Mouse (Mus musculus): ENCODE measurements at regions not wholly inside any gene's neighbourhood (a gene's known extent, or its start where the extent isn't known, plus 50 kb on each side); places are given as distances from the start of the nearest gene placed in this dataset.

- H3K27ac ChIP-seq (ENCODE audit: insufficient read depth, low read length), result no peak overlapping the region
These were observed 134.9 kb upstream of the Ccnd2 start for GRCm38 (mm10) chr6:127286681-127287476.

GRCm38 (mm10) chr6:127288946-127289345 lies 137.0 kb upstream of the Ccnd2 start:
- Histone ChIP-seq H3K9me3 (replicated peaks; ENCODE audit: control insufficient read depth, insufficient read depth, low read length, poor library complexity, severe bottlenecking) (no peaks in the 10 kb centered on the region), H3K9ac (ENCODE audit: low read depth, poor library complexity, severe bottlenecking) (no peak overlapping the region), H3K27me3 (ENCODE audit: control insufficient read depth, insufficient read depth, low read length, poor library complexity, severe bottlenecking) (no peaks in the 10 kb centered on the region; the same call in 1 of the 2 replicates), H3K4me3 (ENCODE audit: low read depth, low read length) (no peak overlapping the region), H3K4me1 (ENCODE audit: control insufficient read depth, insufficient read depth, low read length) (no peaks in the 10 kb centered on the region), H3K36me3 (ENCODE audit: control insufficient read depth, insufficient read depth, low read length, poor library complexity, severe bottlenecking) (no peaks in the 10 kb centered on the region), H3K27ac (ENCODE audit: insufficient read depth, low read length) (no peak overlapping the region)
- TF ChIP-seq CTCF (IDR thresholded peaks at IDR 0.05; ENCODE audit: low read depth, low read length), result no peak
- TF ChIP-seq EP300 (IDR thresholded peaks at IDR 0.05; ENCODE audit: insufficient read depth, low read depth, low read length), result no peak
- no peak for TF ChIP-seq POLR2A (IDR thresholded peaks at IDR 0.05; ENCODE audit: insufficient read depth, low read length)

More at GRCm38 (mm10) chr6:127286681-127287476, 134.9 kb upstream of the Ccnd2 start:
- Histone ChIP-seq H3K27me3 (ENCODE audit: control insufficient read depth, insufficient read depth, low read length, poor library complexity, severe bottlenecking) (no peaks in the 10 kb centered on the region; the same call in 1 of the 2 replicates), H3K9me3 (replicated peaks; ENCODE audit: control insufficient read depth, insufficient read depth, low read length, poor library complexity, severe bottlenecking) (no peaks in the 10 kb centered on the region), H3K4me3 (ENCODE audit: low read depth, low read length) (no peak overlapping the region), H3K36me3 (ENCODE audit: control insufficient read depth, insufficient read depth, low read length, poor library complexity, severe bottlenecking) (no peaks in the 10 kb centered on the region), H3K9ac (ENCODE audit: low read depth, poor library complexity, severe bottlenecking) (no peak overlapping the region), H3K4me1 (ENCODE audit: control insufficient read depth, insufficient read depth, low read length) (no peaks in the 10 kb centered on the region)
- no peak for TF ChIP-seq POLR2A (IDR thresholded peaks at IDR 0.05; ENCODE audit: insufficient read depth, low read length)
- no peak for TF ChIP-seq EP300 (IDR thresholded peaks at IDR 0.05; ENCODE audit: insufficient read depth, low read depth, low read length)
- no peak for TF ChIP-seq CTCF (IDR thresholded peaks at IDR 0.05; ENCODE audit: low read depth, low read length)

GRCm38 (mm10) chr6:127291937-127292336 lies 139.9 kb upstream of the Ccnd2 start:
- H3K36me3 ChIP-seq (ENCODE audit: control insufficient read depth, insufficient read depth, low read length, poor library complexity, severe bottlenecking), result no peaks in the 10 kb centered on the region
- H3K27ac ChIP-seq (ENCODE audit: insufficient read depth, low read length), result no peak overlapping the region
- H3K27me3 ChIP-seq (ENCODE audit: control insufficient read depth, insufficient read depth, low read length, poor library complexity, severe bottlenecking), result no peaks in the 10 kb centered on the region
- no peak overlapping the region for H3K4me3 ChIP-seq (ENCODE audit: low read depth, low read length)
- TF ChIP-seq POLR2A (IDR thresholded peaks at IDR 0.05; ENCODE audit: insufficient read depth, low read length), result no peak
- no peak for TF ChIP-seq EP300 (IDR thresholded peaks at IDR 0.05; ENCODE audit: insufficient read depth, low read depth, low read length)
- TF ChIP-seq CTCF (IDR thresholded peaks at IDR 0.05; ENCODE audit: low read depth, low read length), result no peak
- H3K9ac ChIP-seq (ENCODE audit: low read depth, poor library complexity, severe bottlenecking), result no peak overlapping the region
- no peaks in the 10 kb centered on the region for H3K9me3 ChIP-seq (replicated peaks; ENCODE audit: control insufficient read depth, insufficient read depth, low read length, poor library complexity, severe bottlenecking)
- no peaks in the 10 kb centered on the region for H3K4me1 ChIP-seq (ENCODE audit: control insufficient read depth, insufficient read depth, low read length)

- H3K9me3 ChIP-seq (replicated peaks; ENCODE audit: control insufficient read depth, insufficient read depth, low read length, poor library complexity, severe bottlenecking), result no peaks in the 10 kb centered on the region
- H3K4me1 ChIP-seq (ENCODE audit: control insufficient read depth, insufficient read depth, low read length), result no peaks in the 10 kb centered on the region
- no peak overlapping the region for H3K4me3 ChIP-seq (ENCODE audit: low read depth, low read length)
- H3K27ac ChIP-seq (ENCODE audit: insufficient read depth, low read length), result no peak overlapping the region
- H3K27me3 ChIP-seq (ENCODE audit: control insufficient read depth, insufficient read depth, low read length, poor library complexity, severe bottlenecking), result no peaks in the 10 kb centered on the region
- TF ChIP-seq POLR2A (IDR thresholded peaks at IDR 0.05; ENCODE audit: insufficient read depth, low read length) (no peak), CTCF (IDR thresholded peaks at IDR 0.05; ENCODE audit: low read depth, low read length) (no peak), EP300 (IDR thresholded peaks at IDR 0.05; ENCODE audit: insufficient read depth, low read depth, low read length) (no peak)
- H3K9ac ChIP-seq (ENCODE audit: low read depth, poor library complexity, severe bottlenecking), result no peak overlapping the region
- no peaks in the 10 kb centered on the region for H3K36me3 ChIP-seq (ENCODE audit: control insufficient read depth, insufficient read depth, low read length, poor library complexity, severe bottlenecking)
These were observed 141.8 kb upstream of the Ccnd2 start for GRCm38 (mm10) chr6:127293829-127294228.

GRCm38 (mm10) chr6:127298105-127298504 lies 146.1 kb upstream of the Ccnd2 start:
- H3K9ac ChIP-seq (ENCODE audit: low read depth, poor library complexity, severe bottlenecking), result no peak overlapping the region
- no peak overlapping the region for H3K27ac ChIP-seq (ENCODE audit: insufficient read depth, low read length)
- H3K9me3 ChIP-seq (replicated peaks; ENCODE audit: control insufficient read depth, insufficient read depth, low read length, poor library complexity, severe bottlenecking), result no peaks in the 10 kb centered on the region
- no peaks in the 10 kb centered on the region for H3K36me3 ChIP-seq (ENCODE audit: control insufficient read depth, insufficient read depth, low read length, poor library complexity, severe bottlenecking)
- no peak overlapping the region for H3K4me3 ChIP-seq (ENCODE audit: low read depth, low read length)
- no peaks in the 10 kb centered on the region for H3K4me1 ChIP-seq (ENCODE audit: control insufficient read depth, insufficient read depth, low read length)
- TF ChIP-seq CTCF (IDR thresholded peaks at IDR 0.05; ENCODE audit: low read depth, low read length) (no peak), POLR2A (IDR thresholded peaks at IDR 0.05; ENCODE audit: insufficient read depth, low read length) (no peak), EP300 (IDR thresholded peaks at IDR 0.05; ENCODE audit: insufficient read depth, low read depth, low read length) (no peak)
- no peaks in the 10 kb centered on the region; the same call in 1 of the 2 replicates for H3K27me3 ChIP-seq (ENCODE audit: control insufficient read depth, insufficient read depth, low read length, poor library complexity, severe bottlenecking)
